Mouse (Mus musculus) CH12.LX (cell line): ENCODE measurements around the gene Gm5148. TPM values are rescaled to one million over a fixed set of nuclear protein-coding genes. Genes with fewer than 3 reads are reported as not detected.

Experiments used
- DNase-seq: peaks from one replicate; pipeline ENCODE4 v3.0.0-alpha.2; 2013; ENCODE audit errors: extremely low read depth
- H3K27ac ChIP-seq: 2 replicates; pipeline ENCODE4 v1.5.1; 2012; ENCODE audit warnings: low read depth, mild to moderate bottlenecking, control low read depth, moderate library complexity; ENCODE audit not compliant: insufficient read depth
- H3K27me3 ChIP-seq: replicated peaks from 2 replicates; pipeline ENCODE3; 2012; ENCODE audit warnings: inconsistent platforms
- H3K36me3 ChIP-seq, 2 experiments: replicated peaks in 1 of 2; 2 replicates each; pipeline versions ENCODE3 to v1.6.1; 2012; ENCODE audit warnings: inconsistent platforms in 1 of 2, low read length in 1 of 2, mild to moderate bottlenecking in 1 of 2, mixed read lengths in 1 of 2, moderate library complexity in 1 of 2; ENCODE audit not compliant: control insufficient read depth in 1 of 2, insufficient read depth in 1 of 2
- H3K4me1 ChIP-seq, 2 experiments: 2 replicates each; pipeline ENCODE4 v1.6.1; 2012; ENCODE audit warnings: inconsistent platforms in 1 of 2, moderate library complexity in 1 of 2; ENCODE audit not compliant: insufficient read depth in 2 of 2, control insufficient read depth in 1 of 2
- H3K4me2 ChIP-seq: 2 replicates; pipeline ENCODE4 v1.6.1; 2012; ENCODE audit warnings: low read depth, mild to moderate bottlenecking, control low read depth; ENCODE audit not compliant: poor library complexity, insufficient read depth, severe bottlenecking
- H3K4me3 ChIP-seq, 3 experiments: fragments of 150-350 bp in 1 of 3; sonication (generic) in 1 of 3; replicated peaks in 1 of 3; 2 replicates each; pipeline versions ENCODE3 to v1.5.1; 2011 to 2012; ENCODE audit warnings: low read depth in 2 of 3, low read length in 2 of 3, mild to moderate bottlenecking in 2 of 3, moderate library complexity in 2 of 3, control low read depth in 1 of 3, improper control_type of control experiment in 1 of 3, inconsistent platforms in 1 of 3, mixed read lengths in 1 of 3; ENCODE audit not compliant: poor library complexity in 1 of 3
- H3K79me2 ChIP-seq: replicated peaks from 2 replicates; pipeline ENCODE4 v1.6.1; 2012; ENCODE audit warnings: mild to moderate bottlenecking, moderate library complexity; ENCODE audit not compliant: control insufficient read depth, poor library complexity, insufficient read depth, severe bottlenecking; ENCODE audit errors: extremely low read depth
- H3K9ac ChIP-seq: 2 replicates; pipeline ENCODE4 v1.6.1; 2012; ENCODE audit warnings: low read depth, mild to moderate bottlenecking, control low read depth, moderate library complexity; ENCODE audit not compliant: insufficient read depth
- H3K9me3 ChIP-seq: replicated peaks from 2 replicates; pipeline ENCODE3; 2012; ENCODE audit warnings: low read length, inconsistent platforms, mixed read lengths
- BHLHE40 ChIP-seq: IDR thresholded peaks from 2 replicates; pipeline ENCODE4 v1.6.1; 2011; ENCODE audit warnings: mild to moderate bottlenecking, low read depth, low read length, improper control_type of control experiment
- CHD1 ChIP-seq: IDR thresholded peaks from 2 replicates; pipeline ENCODE4 v1.6.1; 2012; ENCODE audit warnings: low read depth, low read length, improper control_type of control experiment, inconsistent platforms
- CTCF ChIP-seq, 2 experiments: IDR thresholded peaks in 1 of 2; conservative IDR thresholded peaks in 1 of 2; 2 replicates each; pipeline ENCODE4 v1.5.1; 2011 to 2012; ENCODE audit warnings: low read depth in 2 of 2, low read length in 2 of 2, improper control_type of control experiment in 1 of 2, inconsistent platforms in 1 of 2, mild to moderate bottlenecking in 1 of 2, moderate library complexity in 1 of 2
- E2F4 ChIP-seq: IDR thresholded peaks from 2 replicates; pipeline ENCODE4 v1.6.1; 2011; ENCODE audit warnings: low read depth, low read length, improper control_type of control experiment; ENCODE audit not compliant: insufficient replicate concordance
- ELF1 ChIP-seq: IDR thresholded peaks from 2 replicates; pipeline ENCODE4 v1.6.1; 2014; ENCODE audit warnings: low read depth, mild to moderate bottlenecking, inconsistent platforms, low read length, improper control_type of control experiment
- EP300 ChIP-seq: IDR thresholded peaks from 2 replicates; pipeline ENCODE4 v1.6.1; 2011; ENCODE audit warnings: low read length, improper control_type of control experiment
- ETS1 ChIP-seq: conservative IDR thresholded peaks from 2 replicates; pipeline ENCODE4 v1.6.1; 2012; ENCODE audit warnings: low read depth, mild to moderate bottlenecking, inconsistent platforms, low read length, improper control_type of control experiment, moderate library complexity
- IRF4 ChIP-seq: IDR thresholded peaks from 2 replicates; pipeline ENCODE4 v1.6.1; 2014; ENCODE audit warnings: low read depth, mild to moderate bottlenecking, inconsistent platforms, low read length, improper control_type of control experiment
- JUND ChIP-seq: conservative IDR thresholded peaks from 2 replicates; pipeline ENCODE4 v1.6.1; 2011; ENCODE audit warnings: low read depth, low read length, improper control_type of control experiment
- MAFK ChIP-seq: IDR thresholded peaks from 2 replicates; pipeline ENCODE4 v1.6.1; 2011; ENCODE audit warnings: low read length, improper control_type of control experiment; ENCODE audit not compliant: insufficient replicate concordance
- MAX ChIP-seq: IDR thresholded peaks from 2 replicates; pipeline ENCODE4 v1.6.1; 2011; ENCODE audit warnings: low read length, improper control_type of control experiment
- MAZ ChIP-seq: IDR thresholded peaks from 2 replicates; pipeline ENCODE4 v1.6.1; 2012; ENCODE audit warnings: low read depth, mild to moderate bottlenecking, inconsistent platforms, low read length, improper control_type of control experiment, moderate library complexity
- MYC ChIP-seq: IDR thresholded peaks from 2 replicates; pipeline ENCODE4 v1.6.1; 2011; ENCODE audit warnings: low read depth, mild to moderate bottlenecking, improper control_type of control experiment, low read length
- NELFE ChIP-seq: IDR thresholded peaks from 2 replicates; pipeline ENCODE4 v1.6.1; 2011; ENCODE audit warnings: low read depth, low read length, improper control_type of control experiment
- PAX5 ChIP-seq: IDR thresholded peaks from 2 replicates; pipeline ENCODE4 v1.6.1; 2012; ENCODE audit warnings: low read length, inconsistent platforms, mixed read lengths
- POLR2A ChIP-seq: IDR thresholded peaks from 2 replicates; pipeline ENCODE4 v1.6.1; 2011; ENCODE audit warnings: low read depth, mild to moderate bottlenecking, improper control_type of control experiment, low read length
- POLR2AphosphoS2 ChIP-seq: IDR thresholded peaks from 2 replicates; pipeline ENCODE4 v1.6.1; 2011; ENCODE audit warnings: low read depth, low read length, improper control_type of control experiment
- RCOR1 ChIP-seq: conservative IDR thresholded peaks from 2 replicates; pipeline ENCODE4 v1.6.1; 2012; ENCODE audit warnings: low read depth, mild to moderate bottlenecking, inconsistent platforms, low read length, improper control_type of control experiment
- SMC3 ChIP-seq: IDR thresholded peaks from 2 replicates; pipeline ENCODE4 v1.6.1; 2011; ENCODE audit warnings: low read depth, low read length, improper control_type of control experiment
- TBP ChIP-seq: conservative IDR thresholded peaks from 2 replicates; pipeline ENCODE4 v1.6.1; 2011; ENCODE audit warnings: low read depth, low read length, improper control_type of control experiment
- TCF12 ChIP-seq: IDR thresholded peaks from 2 replicates; pipeline ENCODE4 v1.6.1; 2014; ENCODE audit warnings: low read depth, mild to moderate bottlenecking, inconsistent platforms, low read length, improper control_type of control experiment
- USF1 ChIP-seq: IDR thresholded peaks from 2 replicates; pipeline ENCODE4 v1.6.1; 2014; ENCODE audit warnings: low read depth, mild to moderate bottlenecking, inconsistent platforms, low read length, improper control_type of control experiment
- USF2 ChIP-seq: conservative IDR thresholded peaks from 2 replicates; pipeline ENCODE4 v1.6.1; 2011; ENCODE audit warnings: low read depth, low read length, improper control_type of control experiment
- ZKSCAN1 ChIP-seq: IDR thresholded peaks from 2 replicates; pipeline ENCODE4 v1.6.1; 2012; ENCODE audit warnings: low read depth, inconsistent platforms, low read length, improper control_type of control experiment, borderline replicate concordance
- dilution Hi-C: fragments of 300-500 bp; cut with MboI; formaldehyde crosslinking; loops from 2 replicates; pipeline ENCODE4 v1.14.3; 2020; ENCODE audit warnings: low sequenced_read_pairs; ENCODE audit not compliant: extremely low pct_unique_long_range_greater_than_20kb, extremely low pct_ligation_motif_present
- in situ Hi-C: fragments of 300-500 bp; cut with MboI; formaldehyde crosslinking; loops from 3 replicates; pipeline ENCODE4 v1.14.3; 2019; ENCODE audit warnings: low sequenced_read_pairs, low pct_ligation_motif_present, low pct_unique_long_range_greater_than_20kb, mixed read lengths
- polyA plus RNA-seq: library from polyadenylated mRNA; unstranded; fragments of >175 nt; gene quantifications from 2 replicates; pipeline ENCODE4 v1.2.1, GENCODE M21; 2012; ENCODE audit warnings: low read depth; ENCODE audit not compliant: insufficient read length
- total RNA-seq, 2 experiments: library from RNA; depleted of rRNA; stranded (reverse); fragments of 300-350 nt in 1 of 2; fragments of >200 nt in 1 of 2; gene quantifications; 2 replicates each; pipeline ENCODE4 v1.2.3; 2012 to 2014

Gene Gm5148
- total and polyA plus RNA-seq, 3 experiments, result 146 TPM; not detected in 2

DNA sequence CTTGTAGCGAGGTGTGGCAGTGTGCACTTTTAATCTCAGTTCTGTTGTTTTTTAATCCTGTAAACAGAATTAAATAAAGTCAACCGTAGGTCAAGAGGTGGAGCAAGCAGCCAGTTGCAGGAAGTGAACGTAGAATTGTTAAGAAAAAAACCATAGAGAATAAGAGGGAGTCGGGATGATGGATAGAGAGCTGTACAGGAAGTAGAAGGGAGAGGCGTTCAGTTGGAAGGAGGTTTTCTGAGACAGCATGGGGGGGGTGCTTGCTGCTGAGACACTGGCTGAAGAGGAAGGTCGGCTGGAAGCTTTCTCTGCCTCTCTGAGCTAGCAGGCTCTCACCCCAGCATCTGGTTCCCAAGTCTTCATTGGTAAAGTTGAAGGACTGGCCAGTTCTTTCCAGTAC is 10.9 kb upstream of the Gm5148 start:
- dilution Hi-C loops (no loop called here), in situ Hi-C loops (no loop called here)
- H3K27ac ChIP-seq, result no peak overlapping the region
- no peaks in the 10 kb centered on the region for H3K36me3 ChIP-seq
- no peaks in the 10 kb centered on the region for H3K79me2 ChIP-seq
- H3K9me3 ChIP-seq, result no peaks in the 10 kb centered on the region
- peaks cover 4 to 5% of the 10 kb centered on the region in 2 experiments; a peak in 3 of 4 replicates for H3K4me1 ChIP-seq
- no peak for TF ChIP-seq RCOR1
- no peak for TF ChIP-seq USF1
- no peak for TF ChIP-seq CTCF (conservative IDR thresholded peaks at IDR 0.05 in 1 of 2, IDR thresholded peaks at IDR 0.05 in 1 of 2; ENCODE audit: low read depth in 2 of 2, low read length in 2 of 2)
- no peak for TF ChIP-seq E2F4
- no peak for TF ChIP-seq MYC
- no peak for TF ChIP-seq ZKSCAN1
- no peak for TF ChIP-seq ETS1
- no peak for TF ChIP-seq TBP
- TF ChIP-seq CHD1, result no peak
- no peak for TF ChIP-seq ELF1
- TF ChIP-seq JUND, result no peak
- no peak for TF ChIP-seq MAFK
- no peak for TF ChIP-seq SMC3
- H3K4me2 ChIP-seq, result no peak overlapping the region
- DNase-seq, result no peak
- H3K27me3 ChIP-seq, result no peaks in the 10 kb centered on the region
- H3K9ac ChIP-seq, result no peak overlapping the region
- H3K4me3 ChIP-seq, result no peak overlapping the region

DNA sequence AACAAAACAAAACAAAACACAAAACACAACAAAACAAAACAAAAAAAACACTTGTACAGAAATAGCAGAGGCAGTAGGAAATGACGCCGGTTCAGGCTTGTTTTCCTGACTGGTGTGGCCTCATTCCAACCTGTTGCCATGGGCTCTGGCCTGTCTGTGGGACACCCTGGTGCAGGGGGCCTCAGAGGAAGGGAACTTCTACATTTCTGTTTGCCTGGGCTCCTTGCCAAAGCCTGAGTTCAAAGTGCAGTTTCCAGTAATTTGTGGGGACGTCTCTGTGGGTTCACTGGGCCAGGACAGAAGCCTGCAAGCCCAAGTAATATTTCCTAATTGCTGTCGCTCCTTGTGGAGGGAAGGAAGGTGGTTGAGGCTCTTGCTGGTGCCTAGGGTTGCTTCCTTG is 4.9 kb upstream of the Gm5148 start:
- H3K36me3 ChIP-seq, result no peaks in the 10 kb centered on the region
- no peaks in the 10 kb centered on the region for H3K9me3 ChIP-seq
- TF ChIP-seq TBP (no peak), POLR2A (no peak), PAX5 (no peak), CHD1 (no peak), EP300 (no peak), SMC3 (no peak), E2F4 (no peak), USF2 (no peak), BHLHE40 (no peak), USF1 (no peak), JUND (no peak), POLR2AphosphoS2 (no peak), MAX (no peak), NELFE (no peak), IRF4 (no peak), TCF12 (no peak), MAZ (no peak), ZKSCAN1 (no peak)
- dilution Hi-C loops (no loop called here), in situ Hi-C loops (no loop called here)
- H3K4me2 ChIP-seq, result no peak overlapping the region
- no peak for DNase-seq
- peaks cover under 1 to 11% of the 10 kb centered on the region in 2 experiments; a peak in 2 of 4 replicates for H3K4me1 ChIP-seq
- no peaks in the 10 kb centered on the region for H3K27me3 ChIP-seq
- no peak overlapping the region for H3K4me3 ChIP-seq
- H3K79me2 ChIP-seq, result no peaks in the 10 kb centered on the region
- H3K9ac ChIP-seq, result no peak overlapping the region
- no peak overlapping the region for H3K27ac ChIP-seq
